In genomic region chr16:35870581-35871047, GRCm38 (mm10) we compare ENCODE assay signal across 8 mouse cellular contexts. TPM values are rescaled to one million over a fixed set of nuclear protein-coding genes. Genes with fewer than 3 reads are reported as not detected.
DNase-seq lines count a peak whose midpoint lies in the region; ATAC-seq and TF ChIP-seq lines count a peak whose summit lies in the region.

No protein-coding gene starts in this region.

- no peak for TF ChIP-seq EP300 in liver, embryonic 14.5 days (IDR thresholded peaks at IDR 0.05; ENCODE audit: low read depth)

- no peak for TF ChIP-seq POLR2A in brain, embryonic 14.5 days (IDR thresholded peaks at IDR 0.05; ENCODE audit: borderline replicate concordance, extremely low read depth, insufficient read depth, insufficient read length, poor library complexity, severe bottlenecking)

- peak overlapping the region; percentile 99 for H3K4me2 ChIP-seq in heart, embryonic 12.5 days
- peak overlapping the region; percentile 82 for H3K4me2 ChIP-seq in liver, embryonic 14.5 days (ENCODE audit: low read depth)

- no peak for ATAC-seq in megakaryocyte, adult 5-6 weeks (ENCODE audit: poor library complexity, severe bottlenecking)
- ATAC-seq in heart, embryonic 12.5 days (ENCODE audit: insufficient number of reproducible peaks, low FRiP score): no peak
- ATAC-seq in liver, embryonic 14.5 days (ENCODE audit: insufficient read depth): no peak; the same call in 1 of the 2 replicates

- no peak overlapping the region for H3K27ac ChIP-seq in heart, embryonic 12.5 days (ENCODE audit: poor library complexity, severe bottlenecking)
- no peak overlapping the region for H3K27ac ChIP-seq in liver, embryonic 14.5 days

- peak overlapping the region; percentile 85 for H3K9ac ChIP-seq in heart, embryonic 12.5 days
- H3K9ac ChIP-seq in liver, embryonic 14.5 days (replicated peaks): peak overlapping the region; percentile 76

- H3K4me1 ChIP-seq in megakaryocyte, embryonic 14.5 days: peaks cover 45% of the 10 kb centered on the region
- H3K4me1 ChIP-seq in heart, embryonic 12.5 days (replicated peaks): peaks cover 13% of the 10 kb centered on the region
- H3K4me1 ChIP-seq in liver, embryonic 14.5 days (replicated peaks; ENCODE audit: control insufficient read depth in 2 of 2, insufficient read depth in 2 of 2, low read length in 1 of 2): peaks cover 6 to 14% of the 10 kb centered on the region in 2 experiments

- H3K4me3 ChIP-seq in megakaryocyte, embryonic 14.5 days (replicated peaks): peak overlapping the region; percentile 92
- H3K4me3 ChIP-seq in heart, embryonic 12.5 days: peak overlapping the region; percentile 82
- peak overlapping the region; percentile 72 to 92 for H3K4me3 ChIP-seq in liver, embryonic 14.5 days (ENCODE audit: insufficient read depth in 1 of 2, low read depth in 2 of 2, low read length in 2 of 2)

- DNase-seq in brain, embryonic 14.5 days (ENCODE audit: low read depth): peak; percentile 30
- DNase-seq in liver, embryonic 14.5 days (ENCODE audit: low read depth in 3 of 3, low spot score in 3 of 3): no peak
- DNase-seq in retina, embryonic 14.5 days (ENCODE audit: low spot score): peak; percentile 28
- no peak for DNase-seq in adrenal gland, adult 18-20 months (ENCODE audit: low spot score in 2 of 2)
- no peak for DNase-seq in layer of hippocampus, postnatal 25 days (ENCODE audit: extremely low spot score in 1 of 2, low spot score in 1 of 2)

- H3K27me3 ChIP-seq in megakaryocyte, embryonic 14.5 days (replicated peaks): no peaks in the 10 kb centered on the region
- H3K27me3 ChIP-seq in heart, embryonic 12.5 days (replicated peaks): peaks cover 17% of the 10 kb centered on the region
- H3K27me3 ChIP-seq in liver, embryonic 14.5 days (ENCODE audit: control insufficient read depth, insufficient read depth, low read length): peaks cover 14% of the 10 kb centered on the region

- TF ChIP-seq CTCF in brain, embryonic 14.5 days (IDR thresholded peaks at IDR 0.05; ENCODE audit: borderline replicate concordance, extremely low read depth, insufficient read depth, insufficient read length): no peak
- TF ChIP-seq CTCF in liver, embryonic 14.5 days (IDR thresholded peaks at IDR 0.05; ENCODE audit: low read depth): no peak

- 6% methylated on average over 12 of the region's 12 CpGs for WGBS in heart, embryonic 12.5 days
- 2% methylated on average over 12 of the region's 12 CpGs for WGBS in liver, embryonic 14.5 days (ENCODE audit: insufficient replicate concordance)

- H3K9me3 ChIP-seq in megakaryocyte, embryonic 14.5 days: peaks cover 4% of the 10 kb centered on the region; the same call in 1 of the 2 replicates
- no peaks in the 10 kb centered on the region for H3K9me3 ChIP-seq in heart, embryonic 12.5 days (replicated peaks)
- no peaks in the 10 kb centered on the region for H3K9me3 ChIP-seq in liver, embryonic 14.5 days (ENCODE audit: control insufficient read depth, low read length)

- peaks cover 12% of the 10 kb centered on the region for H3K36me3 ChIP-seq in megakaryocyte, embryonic 14.5 days (replicated peaks; ENCODE audit: low read length)
- H3K36me3 ChIP-seq in heart, embryonic 12.5 days: no peaks in the 10 kb centered on the region
- H3K36me3 ChIP-seq in liver, embryonic 14.5 days (replicated peaks; ENCODE audit: control insufficient read depth, insufficient read depth, low read depth): no peaks in the 10 kb centered on the region

RNA-seq across cellular contexts. Expression of gene Parp14, which starts 0.7 kb away (rescaled TPM):
- polyA plus RNA-seq in megakaryocyte, embryonic 14.5 days (2012; ENCODE audit: insufficient read depth, low replicate concordance): 1.3 TPM in 1 of 2 replicates, not detected in the other
- 35.4 and 36.6 TPM in 2 replicates for total RNA-seq in megakaryocyte, adult 5-6 weeks (2015)
- 41.9 and 42.4 TPM in 2 replicates for total RNA-seq in megakaryocyte, adult 5-6 weeks (2017)
- 0.26 and 0.38 TPM in 2 replicates for polyA plus RNA-seq in brain, embryonic 14.5 days (2012; rRNA removed)
- 0.60 and 0.72 TPM in 2 replicates for polyA plus RNA-seq in heart, embryonic 12.5 days (2016; fragmentation: Nextera tagmentation; extraction: Ambion mirVana)
- polyA plus RNA-seq in liver, embryonic 14.5 days (2012; rRNA removed): 0.65 and 1.1 TPM in 2 replicates
- polyA plus RNA-seq in liver, embryonic 14.5 days (2014; fragmentation: Nextera tagmentation; extraction: Ambion mirVana): 0.88 and 0.97 TPM in 2 replicates
- 10 to 100 TPM; 10.7 to 12.7 TPM for total RNA-seq in adrenal gland, adult 18-20 months (2021)
- total RNA-seq in layer of hippocampus, postnatal 25 days (2021): 1 to 10 TPM; 1.1 to 1.5 TPM

Comparison
In these comparisons a context has a peak if more than half of its experiments do, and no peak if none do; other contexts are left out.
1. DNase-seq: peak in brain, embryonic 14.5 days (single experiment) and retina, embryonic 14.5 days (single experiment); none in liver, embryonic 14.5 days (0 of 3), adrenal gland, adult 18-20 months (0 of 2) and layer of hippocampus, postnatal 25 days (0 of 2).
2. Peak in every context shown above with its lines, with median percentiles within 50 percentile points of each other: H3K4me3 ChIP-seq.